Mouse (Mus musculus) stomach, postnatal 0 days (tissue): ENCODE results near the gene Foxl1.

Experiments
- CTCF ChIP-seq: IDR thresholded peaks from 2 replicates; pipeline ENCODE4 v1.5.1; 2016; ENCODE audit warnings: antibody characterized with exemption, low read depth, mild to moderate bottlenecking, moderate library complexity
- EP300 ChIP-seq: optimal IDR thresholded peaks from 2 replicates; pipeline ENCODE3; 2016; ENCODE audit warnings: antibody characterized with exemption

DNA sequence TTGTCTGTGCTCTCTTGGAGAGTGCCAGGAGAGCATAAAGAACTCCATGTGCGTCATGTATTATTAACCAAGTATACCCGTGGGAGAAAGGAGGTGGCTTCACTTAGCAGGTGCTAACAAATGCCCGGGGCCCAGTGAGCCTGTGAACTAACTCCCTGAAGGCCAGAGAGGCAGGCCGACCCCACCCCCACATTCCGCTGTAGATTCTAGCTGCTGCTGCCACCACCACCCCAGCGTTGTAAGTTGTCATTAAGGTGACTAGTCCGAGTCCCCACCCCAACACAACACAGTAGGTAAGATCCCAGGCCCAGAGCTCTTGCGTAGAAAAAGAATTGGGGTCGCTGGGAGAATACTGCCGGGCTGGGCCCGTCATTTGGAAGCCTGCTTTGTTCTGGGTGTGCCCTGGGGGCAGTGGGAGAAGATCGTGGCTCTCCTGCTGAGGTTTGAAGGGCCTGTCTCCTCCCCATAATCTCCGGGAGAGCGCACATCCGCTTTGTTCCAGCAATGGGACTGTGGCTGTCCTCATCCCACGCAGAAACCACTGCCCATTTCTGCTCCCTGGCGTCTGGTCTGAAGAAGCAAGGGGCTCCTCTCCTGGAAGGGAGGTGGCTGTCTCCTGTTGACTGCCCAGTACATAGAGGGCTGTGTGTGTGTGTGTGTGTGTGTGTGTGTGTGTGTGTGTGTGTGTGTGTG, 3.0 kb upstream of the Foxl1 start:
- TF ChIP-seq EP300 (no peak), CTCF (no peak)
